Mouse (Mus musculus) E14TG2a.4 (cell line): ENCODE measurements around the gene Gm498.

Experiments used
- CTCF ChIP-seq: conservative IDR thresholded peaks from 2 replicates; pipeline ENCODE4 v1.5.1; 2014; ENCODE audit warnings: low read length
- NANOG ChIP-seq: IDR thresholded peaks from 2 replicates; pipeline ENCODE4 v1.6.1; 2014; ENCODE audit warnings: borderline replicate concordance, low read length, mixed read lengths

- no peak for TF ChIP-seq CTCF
- TF ChIP-seq NANOG = no peak
Observed at GRCm38 (mm10) chr7:143832611-143833010, 34.0 kb upstream of the Gm498 start.
